Mouse (Mus musculus): ENCODE data around the gene Gpr27.

GRCm38 (mm10) chr6:99677325-99677724, 15.2 kb upstream of the Gpr27 start:
- TF ChIP-seq EP300 (IDR thresholded peaks at IDR 0.05; ENCODE audit: low read depth) (no peak), CTCF (IDR thresholded peaks at IDR 0.05; ENCODE audit: low read depth) (no peak)
